7 mouse cellular contexts compared by ENCODE assay signal in genomic region chr6:11906890-11907268, GRCm38 (mm10). TPM values are rescaled to one million over a fixed set of nuclear protein-coding genes. Genes with fewer than 3 reads are reported as not detected.
DNase-seq lines count a peak whose midpoint lies in the region; ATAC-seq lines count a peak whose summit lies in the region.

No protein-coding gene starts in this region.

- peak; percentile 13; the same call in 1 of the 2 replicates for ATAC-seq in embryonic facial prominence, embryonic 15.5 days (ENCODE audit: insufficient number of reproducible peaks, low FRiP score, low TSS enrichment, low read depth)
- peak; percentile 16; the same call in 1 of the 2 replicates for ATAC-seq in limb, embryonic 11.5 days (ENCODE audit: insufficient number of reproducible peaks, low FRiP score, low TSS enrichment, low read depth)
- peak; percentile 60 for ATAC-seq in neural tube, embryonic 14.5 days (ENCODE audit: low read depth)

- intact Hi-C loops in left cerebral cortex, postnatal 4 days (cut with DNase I): no loop called here

- peak overlapping the region; percentile 90 for H3K9ac ChIP-seq in embryonic facial prominence, embryonic 15.5 days
- peak overlapping the region; percentile 86 for H3K9ac ChIP-seq in limb, embryonic 11.5 days (ENCODE audit: low read length)
- H3K9ac ChIP-seq in neural tube, embryonic 14.5 days (replicated peaks; ENCODE audit: low read depth, low read length): peak overlapping the region; percentile 68

- peak overlapping the region; percentile 87 for H3K27ac ChIP-seq in embryonic facial prominence, embryonic 15.5 days (replicated peaks)
- H3K27ac ChIP-seq in limb, embryonic 11.5 days (replicated peaks; ENCODE audit: low read depth, low read length): no peak overlapping the region; the same call in 1 of the 2 replicates
- peak overlapping the region; percentile 45 for H3K27ac ChIP-seq in neural tube, embryonic 14.5 days (ENCODE audit: low read depth, low read length)

- WGBS in embryonic facial prominence, embryonic 15.5 days: 1% methylated on average over 5 of the region's 5 CpGs
- WGBS in limb, embryonic 11.5 days: 2% methylated on average over 5 of the region's 5 CpGs
- 3% methylated on average over 5 of the region's 5 CpGs for WGBS in neural tube, embryonic 14.5 days

- peaks cover 15% of the 10 kb centered on the region for H3K4me1 ChIP-seq in embryonic facial prominence, embryonic 15.5 days
- peaks cover 6% of the 10 kb centered on the region; the same call in 1 of the 2 replicates for H3K4me1 ChIP-seq in limb, embryonic 11.5 days (ENCODE audit: control insufficient read depth, insufficient read depth, low read length)
- H3K4me1 ChIP-seq in neural tube, embryonic 14.5 days (ENCODE audit: control insufficient read depth, insufficient read depth, low read length): peaks cover 13% of the 10 kb centered on the region

- H3K9me3 ChIP-seq in embryonic facial prominence, embryonic 15.5 days (replicated peaks): no peaks in the 10 kb centered on the region
- H3K9me3 ChIP-seq in limb, embryonic 11.5 days (ENCODE audit: control insufficient read depth, low read length): no peaks in the 10 kb centered on the region
- no peaks in the 10 kb centered on the region for H3K9me3 ChIP-seq in neural tube, embryonic 14.5 days (ENCODE audit: control insufficient read depth, low read length)

- H3K4me2 ChIP-seq in embryonic facial prominence, embryonic 15.5 days (replicated peaks): peak overlapping the region; percentile 55
- peak overlapping the region; percentile 54 for H3K4me2 ChIP-seq in limb, embryonic 11.5 days (ENCODE audit: low read depth, severe bottlenecking)
- H3K4me2 ChIP-seq in neural tube, embryonic 14.5 days (ENCODE audit: low read depth, low read length): peak overlapping the region; percentile 72

- DNase-seq in 3T3-L1 (ENCODE audit: low read depth, low spot score) (peak; percentile 77), 416B (ENCODE audit: low read depth) (peak; percentile 53)
- no peak for DNase-seq in limb, embryonic 11.5 days (ENCODE audit: low spot score)
- no peak for DNase-seq in left cerebral cortex, postnatal 4 days
- no peak for DNase-seq in thymus, postnatal 36 days

- H3K36me3 ChIP-seq in embryonic facial prominence, embryonic 15.5 days: peaks cover 27% of the 10 kb centered on the region
- 0 out of 2 replicates have a peak, but pooled peaks cover 3% of the 10 kb centered on the region for H3K36me3 ChIP-seq in limb, embryonic 11.5 days (ENCODE audit: control insufficient read depth, insufficient read depth, low read length)
- peaks cover 8% of the 10 kb centered on the region; the same call in 1 of the 2 replicates for H3K36me3 ChIP-seq in neural tube, embryonic 14.5 days (ENCODE audit: control insufficient read depth, insufficient read depth, low read length)

- H3K27me3 ChIP-seq in embryonic facial prominence, embryonic 15.5 days: no peaks in the 10 kb centered on the region
- no peaks in the 10 kb centered on the region for H3K27me3 ChIP-seq in limb, embryonic 11.5 days (ENCODE audit: control insufficient read depth, insufficient read depth, low read length)
- no peaks in the 10 kb centered on the region for H3K27me3 ChIP-seq in neural tube, embryonic 14.5 days (ENCODE audit: control insufficient read depth, insufficient read depth, low read length)

- peak overlapping the region; percentile 89 for H3K4me3 ChIP-seq in embryonic facial prominence, embryonic 15.5 days (replicated peaks)
- H3K4me3 ChIP-seq in limb, embryonic 11.5 days (ENCODE audit: low read depth, low read length): peak overlapping the region; percentile 89
- peak overlapping the region; percentile 62 for H3K4me3 ChIP-seq in neural tube, embryonic 14.5 days (ENCODE audit: low read depth, low read length)

RNA-seq across cellular contexts. Expression of gene Ndufa4, which starts 0.4 kb away (rescaled TPM):
- 717 and 749 TPM in 2 replicates for polyA plus RNA-seq in embryonic facial prominence, embryonic 15.5 days (2015; fragmentation: Nextera tagmentation; extraction: Ambion mirVana)
- 866 and 885 TPM in 2 replicates for polyA plus RNA-seq in limb, embryonic 11.5 days (2014; fragmentation: Nextera tagmentation; extraction: Ambion mirVana)
- 1,211 and 1,550 TPM in 2 replicates for polyA plus RNA-seq in neural tube, embryonic 14.5 days (2014; fragmentation: Nextera tagmentation; extraction: Ambion mirVana)
- 100 to 1,000 TPM; 501 to 564 TPM for total RNA-seq in left cerebral cortex, postnatal 4 days (2021)

RNA-seq across cellular contexts. Expression of gene Phf14, which starts 0.7 kb away (rescaled TPM):
- polyA plus RNA-seq in embryonic facial prominence, embryonic 15.5 days (2015; fragmentation: Nextera tagmentation; extraction: Ambion mirVana): 71.7 and 73.9 TPM in 2 replicates
- 97.0 and 98.6 TPM in 2 replicates for polyA plus RNA-seq in limb, embryonic 11.5 days (2014; fragmentation: Nextera tagmentation; extraction: Ambion mirVana)
- polyA plus RNA-seq in neural tube, embryonic 14.5 days (2014; fragmentation: Nextera tagmentation; extraction: Ambion mirVana): 107 and 125 TPM in 2 replicates
- 100 to 1,000 TPM; 221 to 249 TPM for total RNA-seq in left cerebral cortex, postnatal 4 days (2021)

Comparison
In these comparisons a context has a peak if more than half of its experiments do, and no peak if none do; other contexts are left out.
1. DNase-seq: peak in 3T3-L1 (single experiment) and 416B (single experiment); none in limb, embryonic 11.5 days (single experiment), left cerebral cortex, postnatal 4 days (single experiment) and thymus, postnatal 36 days (0 of 2).
2. Peak in every context shown above with its lines, with median percentiles within 50 percentile points of each other: ATAC-seq, H3K4me2 ChIP-seq, H3K4me3 ChIP-seq and H3K9ac ChIP-seq.